Mouse (Mus musculus): ENCODE measurements around the gene Slc30a2.
"Not testable (repeated sequence)": the region's sequence is repeated elsewhere in the genome, so short reads cannot be mapped to it uniquely, and the experiment has no call there.

Slc30a2 gene

DNA sequence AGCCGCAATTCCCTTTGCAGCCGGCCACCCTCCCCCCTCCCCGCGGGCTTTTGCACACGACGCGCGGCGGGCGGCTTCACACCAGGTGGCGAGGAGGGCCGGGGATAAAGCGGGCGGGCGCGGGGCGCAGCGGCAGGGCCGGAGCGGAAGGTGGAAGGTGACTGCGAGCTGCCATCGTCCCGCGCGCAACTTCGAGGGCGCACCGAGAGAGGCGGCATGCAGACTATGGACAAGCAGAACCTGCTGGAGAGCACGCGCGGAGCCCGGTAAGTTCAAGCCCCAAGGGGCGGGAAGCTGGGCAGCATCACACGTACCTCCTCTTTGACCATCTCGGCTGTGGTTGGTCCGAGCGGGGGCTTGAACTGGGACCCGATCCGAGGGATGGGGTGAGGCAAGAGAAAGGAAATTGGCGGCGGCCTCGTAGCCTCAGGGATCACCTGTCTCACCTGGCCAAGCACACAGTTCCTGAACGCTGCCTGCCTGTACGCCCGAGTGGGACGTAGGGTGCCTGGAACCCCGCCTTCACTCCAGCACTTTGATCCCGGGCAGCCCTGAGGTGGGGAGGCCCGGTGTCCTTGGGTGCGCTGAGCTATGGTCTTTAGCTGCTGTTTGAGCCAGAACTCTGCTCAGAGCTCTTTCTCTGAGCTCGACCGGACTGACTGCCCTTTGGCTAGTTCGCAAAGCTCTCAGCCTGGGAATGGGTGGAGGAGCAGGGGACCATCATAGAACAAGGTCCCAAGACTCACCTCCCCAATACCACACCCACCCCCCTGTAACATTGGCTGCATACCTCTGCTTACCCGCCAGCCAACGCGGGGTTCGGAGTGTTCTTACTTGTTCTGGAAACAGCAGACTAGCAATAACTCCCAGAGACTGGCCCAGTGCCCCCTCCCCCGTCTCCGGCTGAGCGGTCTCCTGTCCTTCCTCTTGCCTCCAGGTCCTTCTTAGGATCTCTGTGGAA is at the start of gene Slc30a2:
Gene Slc30a2 (plus strand): TSS at position 111 of the 961 bp plus-strand sequence.
- no peak for DNase-seq

DNA sequence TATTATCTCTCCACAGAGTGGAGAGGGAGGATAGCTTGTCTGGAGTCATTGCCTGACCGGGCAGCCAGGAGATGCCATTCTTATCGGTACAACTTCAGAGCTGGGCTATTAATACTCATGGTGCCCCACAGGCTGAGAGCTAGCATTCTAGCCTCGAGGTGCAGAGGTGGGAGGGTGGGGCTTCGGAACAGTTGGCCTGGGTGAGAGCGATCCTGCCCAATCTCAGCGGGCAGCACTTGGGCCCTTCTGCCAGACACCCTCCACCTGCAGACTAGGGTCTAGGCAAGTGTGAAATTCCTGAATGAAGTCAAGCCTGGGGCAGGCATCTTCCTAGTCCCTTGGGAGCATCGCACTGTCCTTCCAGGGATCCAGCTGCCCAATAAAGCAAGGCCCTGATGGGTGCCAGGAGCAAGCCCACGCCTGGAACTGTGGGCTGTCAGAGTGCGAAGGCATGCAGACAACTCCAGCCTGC is 49.3 kb upstream of the Slc30a2 start:
- DNase-seq = no peak

DNA sequence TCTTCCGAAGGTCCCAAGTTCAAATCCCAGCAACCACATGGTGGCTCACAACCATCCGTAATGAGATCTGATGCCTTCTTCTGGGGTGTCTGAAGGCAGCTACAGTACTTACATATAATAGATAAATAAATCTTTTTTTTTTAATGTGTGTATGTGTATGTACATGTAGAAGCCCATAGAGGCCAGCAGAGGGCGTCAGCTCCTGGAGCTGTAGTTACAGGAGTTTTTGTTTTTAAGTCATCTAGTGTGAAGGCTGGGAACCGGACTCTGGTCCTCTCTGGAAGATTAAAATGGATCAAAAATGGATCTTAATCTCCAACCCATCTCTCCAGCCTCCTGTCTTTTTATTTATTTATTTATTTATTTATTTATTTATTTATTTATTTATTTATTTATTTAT is 46.9 kb upstream of the Slc30a2 start:
- DNase-seq = not testable (repeated sequence)

DNA sequence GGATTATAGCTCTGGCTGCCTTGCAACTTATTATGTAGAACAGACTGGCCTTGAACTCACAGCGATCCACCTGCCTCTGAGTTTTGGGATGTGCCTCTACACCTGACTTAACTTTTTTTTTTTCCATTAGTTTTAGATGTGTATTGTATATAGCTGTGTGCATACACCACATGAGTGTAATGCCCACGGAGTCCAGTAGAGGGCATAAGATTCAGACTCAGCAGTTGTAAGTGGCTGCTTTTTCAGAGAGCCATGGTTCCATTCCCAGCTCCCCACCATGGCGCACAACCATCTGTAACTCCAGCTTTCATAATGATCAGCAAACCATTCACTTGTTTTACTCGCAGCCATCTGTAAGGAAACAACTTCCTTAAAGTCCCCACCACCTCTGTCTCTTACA is 46.5 kb upstream of the Slc30a2 start:
- no peak for DNase-seq

DNA sequence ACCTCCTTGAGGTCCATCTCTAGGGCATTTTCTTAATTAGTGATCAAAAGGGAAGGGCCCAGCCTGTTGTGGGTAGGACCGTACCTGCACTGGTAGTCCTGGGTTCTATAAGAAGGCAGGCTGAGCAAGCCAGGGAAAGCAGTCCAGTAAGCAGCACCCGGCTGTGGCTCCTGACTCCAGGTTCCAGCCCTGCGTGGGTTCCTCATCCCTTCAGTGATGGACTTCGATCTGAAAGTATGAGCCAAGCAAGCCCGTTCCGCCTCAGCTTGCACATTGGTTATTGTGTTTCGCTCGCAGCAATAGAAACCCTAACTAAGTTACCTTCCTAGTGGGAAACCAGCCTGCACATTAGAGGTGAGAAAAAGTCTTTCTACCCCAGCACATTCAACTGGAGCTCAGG is 45.6 kb upstream of the Slc30a2 start:
- DNase-seq = no peak

DNA sequence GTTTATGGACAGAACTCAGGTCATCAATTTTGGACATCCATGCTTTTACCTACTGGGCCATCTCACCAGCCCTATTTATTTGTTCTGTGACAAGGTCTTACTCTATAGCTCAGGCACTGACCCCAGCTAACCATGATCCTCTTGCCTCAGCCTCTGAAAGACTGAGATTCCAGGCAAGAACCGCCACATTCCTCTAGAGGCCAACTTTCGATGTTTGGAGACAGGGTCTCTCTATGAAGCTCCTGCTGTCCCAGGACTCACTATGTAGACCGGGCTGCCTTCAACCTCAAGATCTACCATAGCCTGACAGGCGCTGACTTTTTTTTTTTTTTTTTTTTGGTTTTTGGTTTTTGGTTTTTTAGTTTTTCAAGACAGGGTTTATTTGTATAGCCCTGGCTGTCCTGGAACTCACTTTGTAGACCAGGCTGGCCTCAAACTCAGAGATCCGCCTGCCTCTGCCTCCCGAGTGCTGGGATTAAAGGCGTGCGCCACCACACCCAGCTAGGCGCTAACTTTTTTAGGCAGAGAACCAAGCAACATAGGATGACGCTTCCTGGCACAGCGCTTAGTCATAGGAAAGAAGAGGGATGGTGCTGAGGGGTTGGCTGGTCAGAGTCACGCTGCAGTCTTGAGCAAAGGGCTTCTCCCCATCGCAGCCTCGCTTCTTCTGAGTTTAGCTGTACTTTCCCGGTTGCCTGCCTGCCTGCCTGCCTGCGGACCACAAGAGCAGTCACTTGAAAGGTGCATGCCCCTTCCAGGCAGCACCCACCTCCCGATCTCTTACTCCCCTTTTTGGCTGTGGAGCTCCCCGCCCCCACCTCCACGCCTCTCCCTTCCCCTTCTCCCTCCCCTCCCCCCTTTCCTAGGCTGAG is 44.1 kb upstream of the Slc30a2 start:
- no peak for DNase-seq

DNA sequence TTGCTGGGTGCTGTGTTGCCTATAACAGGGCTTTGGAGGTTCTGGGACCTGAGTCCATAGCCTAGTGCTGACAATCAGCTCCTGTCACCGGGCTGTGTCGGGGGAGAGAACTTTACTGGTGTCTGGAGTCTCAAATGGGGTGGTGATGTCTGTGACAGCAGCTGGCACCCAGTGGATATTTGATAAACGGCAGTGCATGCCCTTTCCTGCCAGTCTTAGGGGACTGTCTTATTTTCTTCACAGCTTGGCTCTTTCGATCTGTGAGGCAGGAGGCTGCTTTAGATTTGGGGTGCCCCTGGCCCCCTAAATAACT is 43.5 kb upstream of the Slc30a2 start:
- no peak for DNase-seq

DNA sequence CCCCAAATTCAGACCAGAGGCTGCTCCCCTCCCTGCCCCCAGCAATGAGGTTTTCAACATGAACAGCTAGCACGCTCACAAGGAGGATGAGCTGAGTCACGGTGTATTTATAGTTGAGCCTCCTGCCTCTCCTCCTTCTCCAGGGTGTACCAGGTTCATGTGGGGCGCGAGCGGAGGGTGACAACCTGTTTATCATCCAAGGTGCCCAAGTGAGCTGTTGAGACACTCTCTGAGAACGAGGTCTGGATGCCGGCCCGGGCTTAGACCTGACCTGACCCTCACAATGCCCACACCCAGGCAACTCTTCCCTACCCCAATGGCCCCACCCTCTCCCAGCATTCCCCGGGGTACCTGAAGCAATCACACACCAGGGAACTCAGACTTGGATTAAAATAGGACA is 42.7 kb upstream of the Slc30a2 start:
- DNase-seq = no peak

DNA sequence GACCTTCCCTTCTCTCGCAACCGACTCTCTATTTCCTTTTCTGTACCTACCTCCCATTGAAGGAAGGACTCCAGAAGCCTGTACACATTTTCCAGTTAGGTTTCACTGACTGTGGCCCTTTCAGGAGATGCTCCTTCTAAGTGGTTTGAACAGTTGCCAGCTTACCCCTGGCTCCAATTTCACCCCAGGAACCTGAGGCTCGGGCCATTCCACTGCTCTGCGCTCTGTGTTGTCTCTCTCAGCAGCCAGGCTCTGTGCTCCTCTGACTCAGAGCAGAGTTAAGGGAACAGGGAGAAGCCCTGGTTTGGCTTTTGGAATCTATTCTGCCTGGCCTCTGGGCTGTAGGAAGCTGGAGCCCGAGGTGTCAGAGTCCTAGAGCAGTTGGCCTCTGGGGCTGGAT is 40.9 kb upstream of the Slc30a2 start:
- DNase-seq = no peak

DNA sequence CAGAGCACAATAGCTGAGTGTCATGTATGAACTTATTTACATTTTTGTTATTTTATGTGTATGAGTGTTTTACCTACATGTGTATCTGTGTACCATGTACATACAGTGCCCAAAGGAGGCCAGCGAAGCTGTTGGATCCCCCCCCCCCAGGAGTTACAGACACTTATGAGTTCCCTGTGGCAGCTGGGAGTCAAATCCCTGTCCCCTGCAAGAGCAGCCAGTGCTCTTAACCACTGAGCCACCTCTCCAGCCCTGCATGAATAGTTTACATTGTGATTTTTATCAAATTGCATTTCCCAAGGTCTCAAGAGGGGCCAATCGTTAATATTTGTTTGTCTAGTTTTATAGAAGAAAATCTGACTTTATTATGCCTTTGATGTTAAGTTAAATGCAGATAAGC is 36.0 kb upstream of the Slc30a2 start:
- DNase-seq = no peak

DNA sequence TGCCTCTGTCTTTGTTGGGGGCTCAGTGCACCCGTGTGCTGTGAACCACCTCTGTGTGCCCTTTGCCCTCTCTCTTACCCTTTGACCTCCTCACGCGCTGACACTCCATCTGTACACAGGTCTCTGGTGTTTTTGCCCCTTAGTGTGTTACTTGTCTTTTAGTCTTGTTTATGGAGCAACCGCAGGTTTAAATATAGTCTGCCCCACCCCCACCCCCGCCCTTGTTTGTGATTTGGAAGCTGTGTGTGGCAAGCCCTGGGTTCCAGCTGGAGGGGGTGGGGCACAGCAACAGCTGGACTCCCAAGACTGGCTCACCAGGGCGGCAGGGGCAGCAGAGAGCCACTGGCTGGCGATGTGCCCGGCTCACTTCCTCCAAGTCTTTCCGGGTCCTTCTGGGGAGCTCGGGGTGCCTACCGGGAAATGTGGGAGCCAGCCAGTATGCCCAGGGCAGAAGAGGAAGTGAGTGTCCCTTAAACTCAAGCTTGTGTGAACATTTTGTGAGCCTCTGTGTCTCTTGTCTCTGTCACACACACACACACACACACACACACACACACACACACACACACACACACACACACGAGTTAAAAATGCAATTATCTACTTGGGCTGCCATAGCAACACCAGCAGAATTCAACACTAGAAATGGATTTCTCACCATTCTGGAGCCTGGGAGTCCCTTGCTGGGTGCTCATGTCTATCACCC is 35.5 kb upstream of the Slc30a2 start:
- peak; percentile 14 to 24 for DNase-seq

DNA sequence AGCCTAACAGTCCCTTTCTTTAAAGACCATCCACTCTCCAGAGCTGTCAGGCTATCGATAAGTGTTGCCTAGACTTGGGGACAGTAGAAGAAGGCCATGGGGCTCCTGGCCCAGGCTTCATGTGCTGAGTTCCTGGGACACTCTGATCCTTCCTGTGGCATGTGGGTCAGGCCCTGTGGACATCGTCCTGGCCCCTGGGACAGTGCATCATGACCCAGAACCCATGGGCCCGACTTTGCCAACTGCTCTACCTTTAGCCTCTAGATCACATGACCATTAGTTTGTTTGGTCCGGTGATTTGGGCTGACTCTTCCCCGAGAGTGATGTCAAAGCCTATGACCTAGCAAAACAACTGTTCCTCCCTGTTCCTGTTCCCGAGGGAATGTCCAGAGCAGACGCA is 32.9 kb upstream of the Slc30a2 start:
- no peak for DNase-seq

DNA sequence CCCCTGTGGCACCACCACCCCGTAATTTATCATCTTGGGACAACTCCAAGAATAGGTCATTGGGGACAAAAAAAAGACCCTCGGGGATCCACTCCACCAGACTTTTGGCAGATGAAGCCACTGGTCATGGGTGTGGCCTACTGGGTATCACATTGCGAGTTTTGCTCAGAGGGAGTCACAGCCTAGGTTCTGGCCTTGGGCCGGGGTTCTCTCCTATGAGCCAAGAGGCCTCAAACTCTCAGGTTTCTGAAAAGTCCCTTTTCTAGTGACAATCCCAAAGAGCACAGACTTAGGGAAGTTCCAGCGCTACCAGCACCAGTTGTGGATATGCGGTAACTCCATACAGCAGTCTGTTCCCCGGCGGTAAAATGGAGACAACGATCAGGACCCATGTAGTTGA is 32.3 kb upstream of the Slc30a2 start:
- no peak for DNase-seq

DNA sequence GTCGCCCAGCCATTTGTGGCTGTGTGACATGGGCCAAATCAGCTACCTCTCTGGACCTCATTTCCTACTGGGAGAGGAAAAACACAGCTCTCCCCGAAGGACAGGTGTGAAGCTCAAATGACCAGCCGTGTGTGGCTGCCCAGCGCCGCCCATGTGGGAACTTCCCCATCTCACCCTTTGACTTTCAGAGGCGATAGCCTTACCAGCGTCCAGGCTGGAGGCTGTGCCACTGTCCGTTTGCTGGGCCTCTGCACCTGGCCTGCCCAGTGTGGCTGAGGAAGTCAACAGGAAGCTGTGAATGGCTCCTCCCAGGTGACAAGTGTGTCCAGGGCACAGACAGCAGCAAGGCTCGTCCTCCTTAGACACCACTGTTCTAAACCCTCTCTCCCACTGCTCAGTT is 31.2 kb upstream of the Slc30a2 start:
- no peak for DNase-seq

DNA sequence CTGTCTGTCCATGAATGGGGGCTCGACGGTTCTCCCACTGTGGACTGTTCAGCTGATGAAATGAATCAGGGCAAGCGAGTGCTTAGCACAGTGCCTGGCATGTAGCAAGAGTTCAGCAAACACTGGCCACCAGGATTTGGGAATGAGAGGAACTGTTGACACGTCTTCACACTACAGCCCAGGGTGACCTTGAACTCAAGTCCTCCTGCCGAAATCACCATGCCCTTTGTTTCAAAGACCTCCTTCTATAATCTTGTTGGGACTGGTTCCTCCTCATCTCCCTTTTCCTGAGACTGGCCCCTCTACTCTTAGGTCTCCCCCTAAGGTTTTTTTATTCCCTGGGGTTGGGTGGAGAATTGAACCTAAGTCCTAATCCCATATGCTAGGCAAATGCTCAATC is 30.6 kb upstream of the Slc30a2 start:
- no peak for DNase-seq

DNA sequence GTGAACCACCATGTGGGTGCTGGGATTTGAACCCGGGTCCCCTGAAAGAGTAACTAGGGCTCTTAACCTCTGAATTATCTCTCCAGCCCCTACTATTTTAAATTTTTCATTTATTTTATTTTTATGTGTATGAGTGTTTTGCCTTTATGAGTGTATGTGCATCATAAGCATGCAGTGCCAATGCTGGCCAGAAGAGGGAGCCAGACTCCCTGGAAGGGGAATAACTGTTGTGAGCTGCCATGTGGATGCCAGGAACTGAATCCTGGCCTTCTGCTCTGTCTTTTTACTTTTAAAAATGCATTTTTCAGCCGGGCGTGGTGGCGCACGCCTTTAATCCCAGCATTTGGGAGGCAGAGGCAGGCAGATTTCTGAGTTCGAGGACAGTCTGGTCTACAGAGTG is 30.1 kb upstream of the Slc30a2 start:
- DNase-seq = no peak

DNA sequence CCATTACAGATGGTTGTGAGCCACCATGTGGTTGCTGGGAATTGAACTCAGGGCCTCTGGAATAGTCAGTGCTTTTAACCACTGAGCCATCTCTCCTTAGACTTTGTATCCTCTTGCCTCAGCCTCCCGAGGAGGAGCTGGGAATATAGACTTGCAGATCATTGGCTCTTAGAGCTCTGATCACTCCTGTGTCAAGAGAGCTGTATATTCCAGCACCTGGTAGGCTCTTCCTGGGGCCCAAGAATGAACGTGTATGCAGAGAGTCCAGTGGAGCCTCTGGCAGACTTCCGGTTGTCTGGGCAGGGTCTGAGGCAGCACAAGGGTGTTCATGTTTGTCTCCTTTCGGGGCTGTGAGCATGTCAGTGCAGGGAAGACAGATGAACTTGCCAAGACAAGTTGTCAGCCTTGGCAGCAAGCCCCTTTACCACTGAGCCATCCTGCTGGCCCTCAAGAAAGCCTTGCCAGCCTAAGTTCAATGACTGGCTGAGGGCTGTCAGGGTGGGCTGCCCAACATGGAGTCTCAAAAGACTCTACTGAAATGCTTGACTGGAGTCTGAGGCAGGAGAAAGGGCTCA is 28.8 kb upstream of the Slc30a2 start:
- no peak for DNase-seq

DNA sequence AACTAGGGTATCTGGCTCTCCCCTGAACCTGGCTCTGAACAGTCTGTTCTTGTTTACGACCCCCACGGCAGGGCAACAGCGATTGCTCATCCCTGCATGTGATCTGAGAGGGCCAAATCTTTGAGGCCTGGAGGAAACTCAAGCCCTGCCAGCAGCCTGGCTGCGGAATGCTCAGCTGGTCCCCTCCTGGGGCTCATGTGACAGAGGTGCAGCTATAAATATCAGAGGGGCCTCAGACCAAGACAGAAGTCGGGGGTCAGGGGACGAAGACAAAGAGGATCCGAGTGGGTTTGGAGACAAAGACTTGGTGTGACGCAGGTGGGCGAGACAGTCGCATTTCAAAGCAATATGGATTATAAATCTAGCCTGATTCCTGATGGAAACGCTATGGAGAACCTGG is 28.1 kb upstream of the Slc30a2 start, which contains the start of gene Trim63:
Gene Trim63 (plus strand): TSS at position 245 of the 400 bp plus-strand sequence.
- DNase-seq = no peak

DNA sequence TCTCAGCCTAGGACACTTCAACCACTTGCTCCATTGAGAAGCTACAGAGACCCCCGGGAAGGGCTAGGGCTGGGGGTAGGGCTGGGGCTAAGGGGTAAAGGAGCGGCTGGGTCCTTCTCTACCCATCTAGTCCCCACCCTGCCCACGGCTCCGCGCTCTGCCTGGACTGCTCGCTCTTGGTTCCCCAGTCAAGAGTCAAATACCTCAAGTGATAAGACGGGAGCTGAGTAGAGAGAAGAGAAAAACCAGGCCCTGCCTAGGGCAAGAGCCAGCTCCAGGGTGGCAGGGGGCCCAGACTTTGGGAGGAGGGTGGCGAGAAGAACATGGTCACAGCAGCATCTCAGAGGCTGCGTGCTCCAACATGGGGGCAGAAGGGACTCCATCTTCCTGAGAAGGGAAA is 27.5 kb upstream of the Slc30a2 start:
- DNase-seq = no peak

DNA sequence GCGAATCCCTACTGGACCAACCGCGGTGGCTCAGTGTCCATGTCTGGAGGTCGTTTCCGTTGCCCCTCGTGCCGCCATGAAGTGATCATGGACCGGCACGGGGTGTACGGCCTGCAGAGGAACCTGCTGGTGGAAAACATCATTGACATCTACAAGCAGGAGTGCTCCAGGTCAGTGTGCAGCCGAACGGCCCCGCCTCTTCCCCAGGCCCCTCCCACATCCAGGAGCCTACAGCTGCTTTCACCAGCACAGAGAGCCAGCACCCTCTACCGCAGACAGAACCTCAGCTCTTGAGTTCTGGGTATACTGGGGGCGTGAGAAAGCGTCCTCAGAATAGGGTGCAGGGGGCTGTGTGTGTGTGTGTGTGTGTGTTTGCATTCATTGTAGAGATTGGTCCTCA is 26.6 kb upstream of the Slc30a2 start:
- DNase-seq = no peak

DNA sequence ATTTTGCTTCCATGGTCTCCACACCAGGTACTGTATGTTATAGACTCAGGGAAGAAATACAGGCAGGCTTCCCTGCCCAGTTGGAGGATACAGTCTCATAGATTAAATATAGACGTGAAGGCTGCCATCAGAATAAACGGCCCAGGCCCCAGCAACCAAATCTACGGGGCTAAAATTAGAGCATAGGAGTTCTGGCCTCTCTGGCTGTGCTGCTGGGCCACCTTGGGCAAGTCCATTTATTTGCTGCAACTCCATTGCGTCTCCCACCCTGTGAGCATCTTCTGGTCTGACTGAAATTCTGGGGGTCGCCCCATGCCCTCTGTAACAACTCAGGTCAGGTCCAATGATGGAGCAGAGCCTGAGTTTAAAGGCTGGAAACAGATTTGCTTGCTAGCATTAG is 23.9 kb upstream of the Slc30a2 start:
- DNase-seq = no peak

DNA sequence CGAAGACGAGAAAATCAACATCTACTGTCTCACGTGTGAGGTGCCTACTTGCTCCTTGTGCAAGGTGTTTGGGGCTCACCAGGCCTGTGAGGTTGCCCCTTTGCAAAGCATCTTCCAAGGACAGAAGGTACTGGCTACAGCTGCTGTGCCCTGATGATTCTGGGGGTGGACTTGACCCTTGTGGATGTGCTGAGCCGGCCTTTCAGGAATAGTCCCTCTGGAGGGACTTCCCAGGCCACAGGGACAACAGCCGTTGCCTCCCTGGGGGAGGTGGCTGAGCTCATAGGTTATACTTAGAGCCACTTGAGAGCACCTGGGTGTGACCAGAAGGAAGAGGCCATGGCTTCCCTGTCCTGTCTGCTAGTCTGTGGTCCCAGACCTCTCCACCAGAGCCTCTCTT is 23.3 kb upstream of the Slc30a2 start:
- no peak for DNase-seq

DNA sequence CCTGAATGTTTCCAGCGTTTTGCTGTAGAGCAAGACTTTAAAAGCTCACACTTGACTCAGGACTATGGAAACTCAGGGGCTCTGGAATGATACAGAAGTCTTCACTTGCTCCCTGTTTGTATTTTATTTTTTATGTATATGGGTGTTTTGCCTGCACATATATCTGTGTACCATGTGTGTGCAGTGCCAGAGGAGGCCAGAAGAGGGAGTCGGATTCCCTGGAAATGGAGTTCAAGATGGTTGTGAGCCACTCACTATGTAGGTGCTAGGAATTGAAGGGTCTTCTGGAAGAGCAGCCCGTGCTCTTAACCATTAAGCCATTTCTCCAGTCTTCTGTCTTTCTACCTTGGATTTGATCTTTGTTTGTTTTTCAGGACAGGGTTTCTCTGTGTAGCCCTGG is 21.5 kb upstream of the Slc30a2 start:
- DNase-seq = no peak

All from spleen, adult 18-20 months (tissue).